Mouse (Mus musculus): Measurements from ENCODE around the gene Mul1. TPM values are rescaled to one million over a fixed set of nuclear protein-coding genes. Genes with fewer than 3 reads are reported as not detected.

The Mul1 gene
- total and polyA plus RNA-seq, 2 experiments from 2014 or later = 21.6 to 36.2 TPM

DNA sequence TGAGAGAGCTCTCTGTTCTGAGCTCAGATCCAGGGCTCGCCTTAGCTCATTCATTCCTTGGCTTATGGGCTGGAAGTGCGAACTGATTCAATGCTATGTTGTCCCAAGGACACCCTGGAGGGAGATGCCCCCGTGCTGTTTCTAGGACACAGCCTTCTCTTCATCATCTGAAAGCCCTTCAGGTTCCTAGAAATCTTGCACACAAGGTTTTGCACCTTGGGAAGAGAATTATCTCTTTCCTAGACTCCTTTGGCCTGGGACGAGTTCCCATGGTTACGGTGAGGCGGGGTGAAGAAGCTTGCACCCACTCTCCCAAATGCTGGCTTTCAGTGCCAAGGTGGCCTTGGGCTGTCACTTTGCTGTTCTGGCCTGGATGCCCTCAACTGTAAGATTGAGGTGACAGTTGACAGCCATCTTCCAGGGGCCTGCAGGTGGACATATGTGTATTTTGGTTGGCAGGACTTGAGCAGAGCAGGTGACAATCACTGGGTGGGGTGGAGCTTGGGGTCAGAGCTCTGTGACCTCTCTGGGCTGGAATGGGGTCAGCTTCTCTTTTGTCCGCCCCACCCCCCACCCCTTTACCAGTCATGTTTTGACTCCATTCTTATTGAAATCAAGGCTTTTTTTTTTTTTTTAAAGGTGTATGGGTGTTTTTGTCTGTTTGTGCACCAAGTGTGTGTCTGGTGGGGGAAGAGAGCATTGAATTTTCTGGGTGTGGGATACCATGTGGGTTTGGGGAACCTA, 14.6 kb downstream of the Mul1 start:
- WGBS = 46% methylated on average over 7 of the region's 7 CpGs

DNA sequence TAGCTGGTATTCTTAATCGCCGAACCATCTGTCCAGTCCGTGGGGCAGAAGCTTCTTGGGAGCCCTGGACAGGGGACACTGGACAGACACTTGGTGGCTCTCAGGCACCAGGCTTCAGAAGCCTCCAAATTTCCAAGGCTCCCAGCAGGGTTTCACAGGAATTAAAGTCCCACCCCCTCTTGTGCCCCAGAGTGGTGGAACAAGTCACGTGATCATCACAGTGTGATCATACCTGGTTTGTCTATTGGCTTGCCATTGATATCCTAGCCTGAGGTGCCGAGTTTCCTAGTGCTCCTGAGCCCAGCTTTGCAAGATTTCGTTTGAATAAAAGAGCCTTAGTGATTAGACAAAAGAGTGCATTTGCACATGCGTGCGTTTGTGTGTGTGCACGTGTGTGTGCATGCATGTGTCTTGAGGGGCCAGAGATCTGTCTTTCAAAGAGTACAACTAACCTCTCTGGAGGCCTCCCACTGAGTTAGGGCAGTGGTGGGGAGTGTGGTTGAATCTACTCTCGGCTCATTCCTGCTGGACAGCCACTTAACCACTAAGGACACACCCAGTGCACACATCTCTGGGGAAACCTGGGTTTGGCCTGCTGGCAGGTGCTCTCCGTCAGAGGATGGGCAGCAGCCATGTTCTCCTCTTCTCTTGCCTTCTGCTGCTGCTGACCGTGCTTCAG, 15.3 kb downstream of the Mul1 start:
- Histone ChIP-seq H3K4me1 (ENCODE audit: insufficient read depth, low read length) (peaks cover 14% of the 10 kb centered on the region), H3K27ac (no peak overlapping the region), H3K27me3 (ENCODE audit: insufficient read depth, low read length) (no peaks in the 10 kb centered on the region), H3K4me3 (ENCODE audit: low read length) (no peak overlapping the region), H3K9me3 (ENCODE audit: low read length) (no peaks in the 10 kb centered on the region), H3K9ac (replicated peaks; ENCODE audit: low read length) (no peak overlapping the region), H3K4me2 (ENCODE audit: low read depth, low read length) (no peak overlapping the region), H3K36me3 (ENCODE audit: insufficient read depth, low read length) (no peaks in the 10 kb centered on the region)
- ATAC-seq = no peak
- no peak for DNase-seq (ENCODE audit: low spot score)
- 54% methylated on average over 12 of the region's 12 CpGs for WGBS
- no peak for TF ChIP-seq CTCF (IDR thresholded peaks at IDR 0.05; ENCODE audit: low read depth)

More for the DNA sequence above, 14.6 kb downstream of the Mul1 start:
- H3K27me3 ChIP-seq (ENCODE audit: insufficient read depth, low read length) = no peaks in the 10 kb centered on the region
- H3K36me3 ChIP-seq (ENCODE audit: insufficient read depth, low read length) = no peaks in the 10 kb centered on the region
- no peak overlapping the region for H3K4me2 ChIP-seq (ENCODE audit: low read depth, low read length)
- H3K9ac ChIP-seq (replicated peaks; ENCODE audit: low read length) = no peak overlapping the region
- peaks cover 14% of the 10 kb centered on the region for H3K4me1 ChIP-seq (ENCODE audit: insufficient read depth, low read length)
- H3K27ac ChIP-seq = no peak overlapping the region
- DNase-seq (ENCODE audit: low spot score) = no peak
- H3K9me3 ChIP-seq (ENCODE audit: low read length) = no peaks in the 10 kb centered on the region
- ATAC-seq = no peak
- H3K4me3 ChIP-seq (ENCODE audit: low read length) = no peak overlapping the region
- no peak for TF ChIP-seq CTCF (IDR thresholded peaks at IDR 0.05; ENCODE audit: low read depth)

DNA sequence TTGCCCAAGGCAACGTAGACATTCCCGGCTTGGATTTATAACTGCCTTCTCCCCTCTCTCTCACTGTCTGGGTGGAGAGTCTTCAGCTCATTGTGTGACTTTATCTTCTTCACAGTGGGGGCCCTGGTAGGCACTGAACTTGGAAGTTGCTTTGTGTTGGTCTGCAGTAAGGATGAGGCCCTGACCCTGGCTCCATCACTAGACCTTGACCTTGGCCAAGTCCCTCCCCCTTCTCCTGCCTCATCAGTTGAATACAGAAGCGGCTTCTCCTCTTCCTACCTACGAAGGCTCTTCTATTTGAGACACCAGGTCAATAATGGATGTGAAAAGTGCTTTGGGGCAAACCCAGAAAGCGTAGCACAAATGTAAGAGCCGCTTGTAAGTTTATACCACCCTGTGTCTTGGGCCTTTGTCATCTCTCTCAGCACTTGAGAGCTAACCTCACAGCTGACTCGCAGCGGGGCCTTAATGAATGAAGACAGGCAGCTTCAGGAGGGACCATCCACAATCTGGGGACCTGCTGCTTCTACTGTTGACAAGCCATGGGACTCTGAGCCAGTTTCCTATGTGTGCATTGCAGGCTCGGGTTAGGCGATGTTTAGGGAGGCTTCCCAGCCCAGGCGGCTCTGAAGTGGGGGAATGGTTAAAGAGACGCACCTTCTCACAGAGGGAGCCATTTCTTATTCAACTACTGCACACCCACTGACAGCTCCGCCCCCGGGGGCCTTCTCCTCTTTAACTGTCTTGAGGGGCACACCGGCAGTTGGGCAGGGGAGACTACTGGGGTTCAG, 18.0 kb downstream of the Mul1 start:
- TF ChIP-seq CTCF (IDR thresholded peaks at IDR 0.05; ENCODE audit: low read depth) = no peak
- no peaks in the 10 kb centered on the region for H3K9me3 ChIP-seq (ENCODE audit: low read length)
- H3K27ac ChIP-seq = peak overlapping the region; percentile 95
- no peak overlapping the region for H3K9ac ChIP-seq (replicated peaks; ENCODE audit: low read length)
- no peak overlapping the region for H3K4me3 ChIP-seq (ENCODE audit: low read length)
- peak; percentile 25 for DNase-seq (ENCODE audit: low spot score)
- peak overlapping the region; percentile 90; the same call in 1 of the 2 replicates for H3K4me2 ChIP-seq (ENCODE audit: low read depth, low read length)
- no peaks in the 10 kb centered on the region for H3K27me3 ChIP-seq (ENCODE audit: insufficient read depth, low read length)
- 34% methylated on average over 15 of the region's 15 CpGs for WGBS
- H3K36me3 ChIP-seq (ENCODE audit: insufficient read depth, low read length) = no peaks in the 10 kb centered on the region
- H3K4me1 ChIP-seq (ENCODE audit: insufficient read depth, low read length) = peaks cover 17% of the 10 kb centered on the region
- ATAC-seq = no peak

DNA sequence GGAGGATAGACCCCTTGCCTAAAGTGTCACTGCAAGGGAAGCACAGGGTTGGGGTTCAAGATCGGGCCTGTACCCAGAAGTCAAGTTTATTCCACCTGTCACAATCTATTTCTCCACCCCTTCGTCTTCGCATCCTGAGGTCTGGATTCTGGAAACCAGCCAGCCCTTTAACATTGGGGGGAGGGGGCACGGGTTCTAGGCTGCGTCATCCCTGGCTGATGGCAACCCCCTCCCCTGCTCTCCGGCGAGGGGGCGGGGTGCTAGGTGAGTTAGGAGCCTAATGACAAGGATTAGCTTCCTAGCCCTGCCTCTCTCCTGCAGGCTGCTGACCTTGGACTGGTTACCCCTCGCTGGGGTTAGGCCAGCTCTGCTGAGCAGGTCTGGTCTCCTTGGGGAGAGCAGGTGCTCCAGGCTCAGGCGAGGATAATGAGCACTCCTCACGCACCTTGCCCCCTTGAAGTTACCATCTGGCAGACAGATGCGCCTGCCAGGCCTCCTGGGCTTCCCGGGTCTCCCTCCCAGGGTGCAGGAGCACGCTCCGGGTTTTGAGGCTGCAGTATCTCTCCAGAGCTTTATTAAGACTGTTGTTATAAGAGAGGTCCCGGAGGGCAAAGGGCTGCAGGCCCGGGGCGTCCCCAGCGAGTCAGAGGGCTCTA, 18.8 kb downstream of the Mul1 start:
- DNase-seq (ENCODE audit: low spot score) (peak; percentile 51), ATAC-seq (0 out of 2 replicates have a peak, but pooled peaks have one; percentile 0)
- Histone ChIP-seq H3K9me3 (ENCODE audit: low read length) (no peaks in the 10 kb centered on the region), H3K4me3 (ENCODE audit: low read length) (peak overlapping the region; percentile 78), H3K27ac (peak overlapping the region; percentile 95), H3K27me3 (ENCODE audit: insufficient read depth, low read length) (no peaks in the 10 kb centered on the region), H3K4me1 (ENCODE audit: insufficient read depth, low read length) (peaks cover 12% of the 10 kb centered on the region), H3K36me3 (ENCODE audit: insufficient read depth, low read length) (no peaks in the 10 kb centered on the region), H3K9ac (replicated peaks; ENCODE audit: low read length) (peak overlapping the region; percentile 91), H3K4me2 (ENCODE audit: low read depth, low read length) (peak overlapping the region; percentile 90)
- TF ChIP-seq CTCF (IDR thresholded peaks at IDR 0.05; ENCODE audit: low read depth) = no peak
- WGBS = 7% methylated on average over 19 of the region's 19 CpGs

DNA sequence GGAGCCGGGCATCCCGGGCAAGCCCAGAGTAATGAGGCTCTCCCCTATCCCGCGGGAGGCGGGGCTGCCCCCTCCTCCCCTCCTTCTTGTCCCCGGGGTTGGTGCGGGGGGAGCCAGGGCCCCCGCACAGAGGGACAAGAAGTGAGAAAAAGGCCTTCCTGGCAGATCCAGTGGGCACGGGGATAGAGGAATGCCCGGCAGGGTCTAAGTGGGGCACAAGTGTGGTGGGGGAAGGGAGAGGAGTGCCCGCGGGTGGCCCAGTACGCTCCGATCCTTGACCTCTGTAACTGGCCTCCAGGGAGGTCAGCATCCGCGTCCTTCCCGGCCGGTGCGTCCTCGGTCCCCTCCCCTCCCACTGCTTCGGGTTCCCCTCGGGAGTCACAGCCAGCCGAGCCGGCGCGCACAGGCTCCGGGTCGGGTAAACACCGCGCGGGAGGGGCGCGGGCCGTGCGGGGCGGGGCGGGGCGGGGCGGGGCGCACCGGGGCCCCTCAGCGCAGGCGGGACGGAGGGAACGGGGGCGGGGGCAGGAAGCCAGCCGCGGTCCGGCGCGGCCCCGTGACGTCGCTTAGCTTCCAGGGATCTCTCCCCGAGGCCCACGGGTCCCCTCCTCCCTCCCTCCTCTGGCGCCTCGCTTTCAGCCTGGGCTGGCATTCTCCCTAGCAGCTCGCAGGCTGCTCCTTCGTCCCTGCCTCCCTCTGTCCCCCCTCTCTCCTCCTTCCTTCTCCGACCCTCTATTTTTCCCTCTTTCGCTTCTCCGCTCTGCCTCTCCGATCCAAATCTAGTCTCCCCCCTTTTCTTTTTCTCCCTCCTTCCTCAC, 19.5 kb downstream of the Mul1 start, which contains the start of gene Camk2n1:
Gene Camk2n1 (plus strand): TSS at position 562 of the 818 bp plus-strand sequence.
- ATAC-seq (peak; percentile 84), DNase-seq (ENCODE audit: low spot score) (peak; percentile 85)
- no peak for TF ChIP-seq CTCF (IDR thresholded peaks at IDR 0.05; ENCODE audit: low read depth)
- Histone ChIP-seq H3K4me1 (ENCODE audit: insufficient read depth, low read length) (peaks cover 19% of the 10 kb centered on the region), H3K27ac (peak within 1 kb of the TSS; percentile 95), H3K4me2 (ENCODE audit: low read depth, low read length) (peak within 1 kb of the TSS; percentile 90), H3K4me3 (ENCODE audit: low read length) (peak within 1 kb of the TSS; percentile 78), H3K27me3 (ENCODE audit: insufficient read depth, low read length) (no peaks in the 10 kb centered on the region), H3K9ac (replicated peaks; ENCODE audit: low read length) (peak within 1 kb of the TSS; percentile 91), H3K9me3 (ENCODE audit: low read length) (no peaks in the 10 kb centered on the region), H3K36me3 (ENCODE audit: insufficient read depth, low read length) (no peaks in the 10 kb centered on the region)
- WGBS = under 1% methylated on average over 53 of the region's 64 CpGs

Data from hindbrain, postnatal 0 days (tissue).